Mouse (Mus musculus) kidney, postnatal 0 days (tissue): ENCODE data around the gene Gas6. TPM values are rescaled to one million over a fixed set of nuclear protein-coding genes. Genes with fewer than 3 reads are reported as not detected.

Source experiments
- ATAC-seq: fragments of 200-750 bp; cut with Nextera tagmentation; replicated peaks from 2 replicates; pipeline ENCODE4 v1.8.0; 2017; ENCODE audit warnings: low read depth, moderate number of reproducible peaks, moderate TSS enrichment, moderate library complexity; ENCODE audit not compliant: low FRiP score
- DNase-seq: peaks from one replicate; pipeline ENCODE4 v3.0.0-alpha.2; 2016; ENCODE audit warnings: low spot score
- H3K27ac ChIP-seq: fragments of 300-500 bp; sonication (generic); 2 replicates; pipeline ENCODE4 v1.5.1; 2014; ENCODE audit warnings: mild to moderate bottlenecking
- H3K27me3 ChIP-seq: fragments of 300-500 bp; sonication (generic); 2 replicates; pipeline ENCODE4 v1.6.1; 2014; ENCODE audit warnings: low read length, mixed read lengths; ENCODE audit not compliant: insufficient read depth
- H3K36me3 ChIP-seq: fragments of 300-500 bp; sonication (generic); 2 replicates; pipeline ENCODE4 v1.6.1; 2014; ENCODE audit warnings: low read length, mixed read lengths; ENCODE audit not compliant: insufficient read depth
- H3K4me1 ChIP-seq: fragments of 300-500 bp; sonication (generic); replicated peaks from 2 replicates; pipeline ENCODE4 v1.6.1; 2014; ENCODE audit warnings: antibody characterized with exemption, low read length, mixed read lengths; ENCODE audit not compliant: insufficient read depth
- H3K4me2 ChIP-seq: fragments of 300-500 bp; sonication (generic); 2 replicates; pipeline ENCODE4 v1.6.1; 2014; ENCODE audit warnings: mild to moderate bottlenecking, low read length, moderate library complexity, mixed read lengths
- H3K4me3 ChIP-seq: fragments of 300-500 bp; sonication (generic); replicated peaks from 2 replicates; pipeline ENCODE4 v1.5.1; 2014; ENCODE audit warnings: low read depth, low read length
- H3K9ac ChIP-seq: fragments of 300-500 bp; sonication (generic); 2 replicates; pipeline ENCODE4 v1.6.1; 2014; ENCODE audit warnings: low read depth, low read length
- H3K9me3 ChIP-seq: fragments of 300-500 bp; sonication (generic); replicated peaks from 2 replicates; pipeline ENCODE4 v1.6.1; 2016; ENCODE audit warnings: low read length, inconsistent platforms, mixed read lengths
- CTCF ChIP-seq: IDR thresholded peaks from 2 replicates; pipeline ENCODE4 v1.5.1; 2016; ENCODE audit warnings: antibody characterized with exemption, low read depth, mild to moderate bottlenecking, moderate library complexity
- WGBS: fragments of 180-500 bp; shearing (Covaris S2); extraction: QIAGEN DNeasy Blood & Tissue Kit; methylation state at CpG from one replicate; pipeline ENCODE4 v1.1.7; 2014; 5-methylcytosine and 5-hydroxymethylcytosine counted together
- polyA plus RNA-seq: library from polyadenylated mRNA; unstranded; fragments of >200 nt; fragmentation: Nextera tagmentation; extraction: Ambion mirVana; gene quantifications from 2 replicates; pipeline ENCODE4 v1.2.1, GENCODE M21; 2015

Gene Gas6
- polyA plus RNA-seq, 1 experiment from 2014 or later, result 153 TPM

GRCm38 (mm10) chr8:13461085-13461765, 33.1 kb downstream of the Gas6 start:
- TF ChIP-seq CTCF, result no peak
- Histone ChIP-seq H3K27me3 (no peaks in the 10 kb centered on the region), H3K9me3 (no peaks in the 10 kb centered on the region), H3K4me2 (no peak overlapping the region), H3K27ac (no peak overlapping the region), H3K9ac (no peak overlapping the region), H3K36me3 (0 out of 2 replicates have a peak, but pooled peaks cover 5% of the 10 kb centered on the region), H3K4me3 (no peak overlapping the region), H3K4me1 (peaks cover 9% of the 10 kb centered on the region; the same call in 1 of the 2 replicates)
- no peak for DNase-seq
- no peak for ATAC-seq
- 46% methylated on average over 17 of the region's 17 CpGs for WGBS

GRCm38 (mm10) chr8:13459431-13459830, 34.9 kb downstream of the Gas6 start:
- Histone ChIP-seq H3K27me3 (no peaks in the 10 kb centered on the region), H3K4me1 (peaks cover 5% of the 10 kb centered on the region; the same call in 1 of the 2 replicates), H3K9ac (no peak overlapping the region), H3K4me2 (no peak overlapping the region), H3K27ac (no peak overlapping the region), H3K9me3 (no peaks in the 10 kb centered on the region), H3K4me3 (no peak overlapping the region), H3K36me3 (no peaks in the 10 kb centered on the region)
- no peak for TF ChIP-seq CTCF
- WGBS, result 88% methylated on average over 4 of the region's 4 CpGs
- DNase-seq (no peak), ATAC-seq (no peak)

GRCm38 (mm10) chr8:13455295-13455694, 39.0 kb downstream of the Gas6 start:
- Histone ChIP-seq H3K36me3 (no peaks in the 10 kb centered on the region), H3K4me1 (no peaks in the 10 kb centered on the region), H3K27ac (no peak overlapping the region), H3K4me2 (no peak overlapping the region), H3K9ac (no peak overlapping the region), H3K4me3 (no peak overlapping the region), H3K9me3 (no peaks in the 10 kb centered on the region), H3K27me3 (no peaks in the 10 kb centered on the region)
- DNase-seq (peak; percentile 59), ATAC-seq (peak; percentile 58)
- WGBS, result 13% methylated on average over 2 of the region's 2 CpGs
- peak; percentile 89 for TF ChIP-seq CTCF

GRCm38 (mm10) chr8:13454341-13455113, 39.8 kb downstream of the Gas6 start:
- Histone ChIP-seq H3K4me1 (no peaks in the 10 kb centered on the region), H3K9ac (no peak overlapping the region), H3K27me3 (no peaks in the 10 kb centered on the region), H3K36me3 (no peaks in the 10 kb centered on the region), H3K9me3 (no peaks in the 10 kb centered on the region), H3K4me2 (no peak overlapping the region), H3K4me3 (no peak overlapping the region), H3K27ac (no peak overlapping the region)
- WGBS, result 68% methylated on average over 8 of the region's 8 CpGs
- DNase-seq, result no peak
- no peak for TF ChIP-seq CTCF
- no peak for ATAC-seq

- Histone ChIP-seq H3K9me3 (no peaks in the 10 kb centered on the region), H3K4me1 (no peaks in the 10 kb centered on the region), H3K36me3 (no peaks in the 10 kb centered on the region), H3K9ac (no peak overlapping the region), H3K4me2 (no peak overlapping the region), H3K4me3 (no peak overlapping the region), H3K27me3 (no peaks in the 10 kb centered on the region), H3K27ac (no peak overlapping the region)
- WGBS, result 57% methylated on average over 6 of the region's 6 CpGs
- DNase-seq (no peak), ATAC-seq (no peak)
- TF ChIP-seq CTCF, result no peak
These were observed 42.5 kb downstream of the Gas6 start for GRCm38 (mm10) chr8:13451747-13452277.

GRCm38 (mm10) chr8:13448145-13448544, 46.1 kb downstream of the Gas6 start:
- no peak for ATAC-seq
- Histone ChIP-seq H3K4me2 (no peak overlapping the region), H3K9me3 (no peaks in the 10 kb centered on the region), H3K4me3 (no peak overlapping the region), H3K9ac (no peak overlapping the region), H3K36me3 (no peaks in the 10 kb centered on the region), H3K27me3 (no peaks in the 10 kb centered on the region), H3K4me1 (no peaks in the 10 kb centered on the region), H3K27ac (no peak overlapping the region)
- TF ChIP-seq CTCF, result no peak
- 43% methylated on average over 4 of the region's 4 CpGs for WGBS
- DNase-seq, result peak; percentile 69
